Mouse (Mus musculus): ENCODE data around the gene Sipa1l3. TPM values are rescaled to one million over a fixed set of nuclear protein-coding genes. Genes with fewer than 3 reads are reported as not detected.

Sipa1l3 gene
- polyA plus RNA-seq, 1 experiment from 2014 or later, result 9.7 TPM

- H3K36me3 ChIP-seq (ENCODE audit: control insufficient read depth, insufficient read depth, low read length), result peaks cover 6% of the 10 kb centered on the region; the same call in 1 of the 2 replicates
- ATAC-seq (ENCODE audit: low FRiP score, low TSS enrichment) (peak; percentile 27; the same call in 1 of the 2 replicates), DNase-seq (ENCODE audit: low spot score) (no peak)
- no peaks in the 10 kb centered on the region for H3K9me3 ChIP-seq (ENCODE audit: control insufficient read depth, low read length)
- no peak overlapping the region for H3K27ac ChIP-seq (replicated peaks)
- 60% methylated on average over 17 of the region's 17 CpGs for WGBS
- H3K4me2 ChIP-seq (replicated peaks; ENCODE audit: low read depth), result no peak overlapping the region
- H3K4me1 ChIP-seq (replicated peaks; ENCODE audit: control insufficient read depth, insufficient read depth), result no peaks in the 10 kb centered on the region
- TF ChIP-seq EP300 (optimal IDR thresholded peaks at IDR 0.05) (no peak), CTCF (IDR thresholded peaks at IDR 0.05; ENCODE audit: low read depth) (no peak)
- no peak overlapping the region for H3K9ac ChIP-seq (ENCODE audit: low read length)
- no peak overlapping the region for H3K4me3 ChIP-seq (ENCODE audit: low read depth, low read length)
- no peaks in the 10 kb centered on the region for H3K27me3 ChIP-seq (ENCODE audit: control insufficient read depth, insufficient read depth, low read length)
Measured at GRCm38 (mm10) chr7:29387524-29388068, 130.8 kb downstream of the Sipa1l3 start.

- Histone ChIP-seq H3K27ac (replicated peaks) (no peak overlapping the region), H3K4me2 (replicated peaks; ENCODE audit: low read depth) (no peak overlapping the region), H3K9ac (ENCODE audit: low read length) (no peak overlapping the region), H3K27me3 (ENCODE audit: control insufficient read depth, insufficient read depth, low read length) (no peaks in the 10 kb centered on the region), H3K4me1 (replicated peaks; ENCODE audit: control insufficient read depth, insufficient read depth) (no peaks in the 10 kb centered on the region), H3K36me3 (ENCODE audit: control insufficient read depth, insufficient read depth, low read length) (peaks cover 13% of the 10 kb centered on the region; the same call in 1 of the 2 replicates), H3K9me3 (ENCODE audit: control insufficient read depth, low read length) (no peaks in the 10 kb centered on the region), H3K4me3 (ENCODE audit: low read depth, low read length) (no peak overlapping the region)
- no peak for TF ChIP-seq CTCF (IDR thresholded peaks at IDR 0.05; ENCODE audit: low read depth)
- no peak for TF ChIP-seq EP300 (optimal IDR thresholded peaks at IDR 0.05)
- WGBS, result 96% methylated on average over 13 of the region's 13 CpGs
- ATAC-seq (ENCODE audit: low FRiP score, low TSS enrichment), result no peak
- DNase-seq (ENCODE audit: low spot score), result no peak
Measured at GRCm38 (mm10) chr7:29386349-29386748, 132.1 kb downstream of the Sipa1l3 start.

- no peak overlapping the region for H3K27ac ChIP-seq (replicated peaks)
- no peaks in the 10 kb centered on the region for H3K4me1 ChIP-seq (replicated peaks; ENCODE audit: control insufficient read depth, insufficient read depth)
- H3K4me3 ChIP-seq (ENCODE audit: low read depth, low read length), result no peak overlapping the region
- H3K36me3 ChIP-seq (ENCODE audit: control insufficient read depth, insufficient read depth, low read length), result peaks cover 16% of the 10 kb centered on the region
- H3K9ac ChIP-seq (ENCODE audit: low read length), result no peak overlapping the region
- no peaks in the 10 kb centered on the region for H3K27me3 ChIP-seq (ENCODE audit: control insufficient read depth, insufficient read depth, low read length)
- no peak overlapping the region for H3K4me2 ChIP-seq (replicated peaks; ENCODE audit: low read depth)
- no peak for TF ChIP-seq CTCF (IDR thresholded peaks at IDR 0.05; ENCODE audit: low read depth)
- TF ChIP-seq EP300 (optimal IDR thresholded peaks at IDR 0.05), result no peak
- no peaks in the 10 kb centered on the region for H3K9me3 ChIP-seq (ENCODE audit: control insufficient read depth, low read length)
- ATAC-seq (ENCODE audit: low FRiP score, low TSS enrichment) (no peak), DNase-seq (ENCODE audit: low spot score) (no peak)
- WGBS, result 89% methylated on average over 10 of the region's 10 CpGs
Measured at GRCm38 (mm10) chr7:29385791-29386190, 132.7 kb downstream of the Sipa1l3 start.

- Histone ChIP-seq H3K4me3 (ENCODE audit: low read depth, low read length) (no peak overlapping the region), H3K9ac (ENCODE audit: low read length) (no peak overlapping the region), H3K27ac (replicated peaks) (no peak overlapping the region), H3K4me1 (replicated peaks; ENCODE audit: control insufficient read depth, insufficient read depth) (no peaks in the 10 kb centered on the region), H3K9me3 (ENCODE audit: control insufficient read depth, low read length) (no peaks in the 10 kb centered on the region), H3K4me2 (replicated peaks; ENCODE audit: low read depth) (no peak overlapping the region), H3K36me3 (ENCODE audit: control insufficient read depth, insufficient read depth, low read length) (peaks cover 19% of the 10 kb centered on the region), H3K27me3 (ENCODE audit: control insufficient read depth, insufficient read depth, low read length) (no peaks in the 10 kb centered on the region)
- DNase-seq (ENCODE audit: low spot score) (peak; percentile 89), ATAC-seq (ENCODE audit: low FRiP score, low TSS enrichment) (peak; percentile 68)
- TF ChIP-seq CTCF (IDR thresholded peaks at IDR 0.05; ENCODE audit: low read depth) (peak; percentile 97), EP300 (optimal IDR thresholded peaks at IDR 0.05) (no peak)
- 33% methylated on average over 10 of the region's 10 CpGs for WGBS
Measured at GRCm38 (mm10) chr7:29383255-29383654, 135.2 kb downstream of the Sipa1l3 start.

- H3K9me3 ChIP-seq (ENCODE audit: control insufficient read depth, low read length), result no peaks in the 10 kb centered on the region
- H3K36me3 ChIP-seq (ENCODE audit: control insufficient read depth, insufficient read depth, low read length), result peaks cover 27% of the 10 kb centered on the region
- no peak overlapping the region for H3K4me3 ChIP-seq (ENCODE audit: low read depth, low read length)
- no peak for TF ChIP-seq CTCF (IDR thresholded peaks at IDR 0.05; ENCODE audit: low read depth)
- no peak for TF ChIP-seq EP300 (optimal IDR thresholded peaks at IDR 0.05)
- H3K27me3 ChIP-seq (ENCODE audit: control insufficient read depth, insufficient read depth, low read length), result no peaks in the 10 kb centered on the region
- WGBS, result 88% methylated on average over 7 of the region's 7 CpGs
- no peaks in the 10 kb centered on the region for H3K4me1 ChIP-seq (replicated peaks; ENCODE audit: control insufficient read depth, insufficient read depth)
- no peak overlapping the region for H3K27ac ChIP-seq (replicated peaks)
- H3K4me2 ChIP-seq (replicated peaks; ENCODE audit: low read depth), result no peak overlapping the region
- DNase-seq (ENCODE audit: low spot score) (no peak), ATAC-seq (ENCODE audit: low FRiP score, low TSS enrichment) (no peak)
- no peak overlapping the region for H3K9ac ChIP-seq (ENCODE audit: low read length)
Measured at GRCm38 (mm10) chr7:29381466-29382040, 136.9 kb downstream of the Sipa1l3 start.

GRCm38 (mm10) chr7:29374054-29374453, 144.4 kb downstream of the Sipa1l3 start:
- WGBS, result 85% methylated on average over 6 of the region's 6 CpGs
- Histone ChIP-seq H3K9me3 (ENCODE audit: control insufficient read depth, low read length) (no peaks in the 10 kb centered on the region), H3K4me2 (replicated peaks; ENCODE audit: low read depth) (no peak overlapping the region), H3K27ac (replicated peaks) (no peak overlapping the region), H3K27me3 (ENCODE audit: control insufficient read depth, insufficient read depth, low read length) (no peaks in the 10 kb centered on the region), H3K4me1 (replicated peaks; ENCODE audit: control insufficient read depth, insufficient read depth) (no peaks in the 10 kb centered on the region), H3K4me3 (ENCODE audit: low read depth, low read length) (no peak overlapping the region), H3K9ac (ENCODE audit: low read length) (no peak overlapping the region), H3K36me3 (ENCODE audit: control insufficient read depth, insufficient read depth, low read length) (peaks cover 25% of the 10 kb centered on the region)
- ATAC-seq (ENCODE audit: low FRiP score, low TSS enrichment), result no peak
- no peak for DNase-seq (ENCODE audit: low spot score)
- TF ChIP-seq CTCF (IDR thresholded peaks at IDR 0.05; ENCODE audit: low read depth), result no peak
- no peak for TF ChIP-seq EP300 (optimal IDR thresholded peaks at IDR 0.05)

Data from stomach, postnatal 0 days (tissue).